Mouse (Mus musculus): ENCODE data around the gene Pdxp. TPM values are rescaled to one million over a fixed set of nuclear protein-coding genes. Genes with fewer than 3 reads are reported as not detected.
A peak's percentile ranks its signal among the peaks of the same experiment; 100 is the strongest.

Pdxp gene
- polyA plus RNA-seq, 1 experiment from 2014 or later = 126 TPM

GRCm38 (mm10) chr15:78962885-78963284 lies 49.2 kb downstream of the Pdxp start:
- no peak overlapping the region for H3K27ac ChIP-seq (ENCODE audit: low read length)
- peaks cover 4% of the 10 kb centered on the region; the same call in 1 of the 2 replicates for H3K4me1 ChIP-seq (ENCODE audit: control insufficient read depth, insufficient read depth, low read length)
- no peak overlapping the region for H3K9ac ChIP-seq (ENCODE audit: low read depth, low read length)
- peaks cover 29% of the 10 kb centered on the region for H3K36me3 ChIP-seq (ENCODE audit: control insufficient read depth, insufficient read depth, low read length)
- no peak overlapping the region for H3K4me3 ChIP-seq (ENCODE audit: low read depth, low read length)
- H3K27me3 ChIP-seq (ENCODE audit: control insufficient read depth, insufficient read depth, low read depth, low read length) = no peaks in the 10 kb centered on the region
- H3K9me3 ChIP-seq (replicated peaks; ENCODE audit: control insufficient read depth, low read length, poor library complexity, severe bottlenecking) = no peaks in the 10 kb centered on the region
- no peak overlapping the region for H3K4me2 ChIP-seq (ENCODE audit: low read length)
- 0 out of 2 replicates have a peak, but pooled peaks have one; percentile 40 for ATAC-seq
- 45% methylated on average over 2 of the region's 2 CpGs for WGBS

Small RNA genes lying within 50 kb of the gene (microRNA-seq; reads per million reads assigned to microRNA genes)
- 0.52 reads per million for gene Mir6955

Other genes with a start within 250 kb of the Pdxp start
- 9.6 and 12.6 TPM in 2 replicates for gene Elfn2, start 195.1 kb upstream of the Pdxp start, polyA plus RNA-seq (2015; fragmentation: Nextera tagmentation; extraction: Ambion mirVana)
- gene Mfng, start 140.4 kb upstream of the Pdxp start, polyA plus RNA-seq (2015; fragmentation: Nextera tagmentation; extraction: Ambion mirVana) = 13.5 and 19.7 TPM in 2 replicates
- 1.8 and 2.2 TPM in 2 replicates for gene Card10, start 110.9 kb upstream of the Pdxp start, polyA plus RNA-seq (2015; fragmentation: Nextera tagmentation; extraction: Ambion mirVana)
- 11.4 and 13.6 TPM in 2 replicates for gene Cdc42ep1, start 71.3 kb upstream of the Pdxp start, polyA plus RNA-seq (2015; fragmentation: Nextera tagmentation; extraction: Ambion mirVana)
- gene Lgals2, start 58.4 kb upstream of the Pdxp start, polyA plus RNA-seq (2015; fragmentation: Nextera tagmentation; extraction: Ambion mirVana) = not detected in 2 replicates
- gene Gga1, start 36.7 kb upstream of the Pdxp start, polyA plus RNA-seq (2015; fragmentation: Nextera tagmentation; extraction: Ambion mirVana) = 46.0 and 46.5 TPM in 2 replicates
- gene Gm49510, start 14.3 kb upstream of the Pdxp start, polyA plus RNA-seq (2015; fragmentation: Nextera tagmentation; extraction: Ambion mirVana) = not detected in 2 replicates
- 2.2 and 2.7 TPM in 2 replicates for gene Sh3bp1, start 14.2 kb upstream of the Pdxp start, polyA plus RNA-seq (2015; fragmentation: Nextera tagmentation; extraction: Ambion mirVana)
- gene Lgals1, start 12.8 kb downstream of the Pdxp start, polyA plus RNA-seq (2015; fragmentation: Nextera tagmentation; extraction: Ambion mirVana) = 51.7 and 53.2 TPM in 2 replicates
- 66.3 and 67.6 TPM in 2 replicates for gene Nol12, start 21.0 kb downstream of the Pdxp start, polyA plus RNA-seq (2015; fragmentation: Nextera tagmentation; extraction: Ambion mirVana)
- gene Triobp, start 33.8 kb downstream of the Pdxp start, polyA plus RNA-seq (2015; fragmentation: Nextera tagmentation; extraction: Ambion mirVana) = 40.9 and 48.8 TPM in 2 replicates
- gene H1f0, start 114.5 kb downstream of the Pdxp start, polyA plus RNA-seq (2015; fragmentation: Nextera tagmentation; extraction: Ambion mirVana) = 167 and 180 TPM in 2 replicates
- not detected in 2 replicates for gene Galr3, start 128.0 kb downstream of the Pdxp start, polyA plus RNA-seq (2015; fragmentation: Nextera tagmentation; extraction: Ambion mirVana)
- gene Ankrd54, start 149.0 kb downstream of the Pdxp start, polyA plus RNA-seq (2015; fragmentation: Nextera tagmentation; extraction: Ambion mirVana) = 54.4 and 57.8 TPM in 2 replicates
- gene Eif3l, start 161.3 kb downstream of the Pdxp start, polyA plus RNA-seq (2015; fragmentation: Nextera tagmentation; extraction: Ambion mirVana) = 165 TPM in 2 replicates
- 12.0 and 12.7 TPM in 2 replicates for gene Micall1, start 195.0 kb downstream of the Pdxp start, polyA plus RNA-seq (2015; fragmentation: Nextera tagmentation; extraction: Ambion mirVana)
- gene Polr2f, start 227.1 kb downstream of the Pdxp start, polyA plus RNA-seq (2015; fragmentation: Nextera tagmentation; extraction: Ambion mirVana) = 266 and 286 TPM in 2 replicates
- gene 1700088E04Rik, start 227.3 kb downstream of the Pdxp start, polyA plus RNA-seq (2015; fragmentation: Nextera tagmentation; extraction: Ambion mirVana) = 18.8 and 19.1 TPM in 2 replicates

All from midbrain, embryonic 16.5 days (tissue).